Mouse (Mus musculus): ENCODE data around the gene Efemp1.

DNA sequence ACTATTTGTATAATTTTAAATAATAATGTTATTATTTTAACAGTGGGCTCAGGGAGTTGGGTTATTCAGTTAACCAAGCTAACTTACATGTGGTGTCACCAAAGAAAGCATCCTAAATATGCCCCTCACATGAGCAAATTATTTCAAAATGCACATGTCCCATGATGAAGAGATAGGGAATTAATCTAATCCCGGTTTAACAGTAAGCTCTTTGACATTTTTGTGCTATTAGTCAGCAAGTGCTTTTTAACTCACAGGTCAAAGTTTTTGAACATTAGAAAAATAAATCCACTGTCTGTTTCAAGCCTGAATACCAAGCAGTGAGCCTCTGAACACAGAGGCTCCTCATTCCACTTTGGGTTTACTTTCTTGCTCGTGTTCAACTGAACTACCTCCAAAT lies 26.1 kb upstream of the Efemp1 start:
- TF ChIP-seq CTCF (IDR thresholded peaks at IDR 0.05; ENCODE audit: insufficient read depth, low read depth, low read length): no peak
- TF ChIP-seq POLR2A (IDR thresholded peaks at IDR 0.05; ENCODE audit: insufficient read depth, low read depth, low read length): no peak
